Mouse (Mus musculus): ENCODE results near the gene Pld4. TPM values are rescaled to one million over a fixed set of nuclear protein-coding genes. Genes with fewer than 3 reads are reported as not detected.
A peak's percentile ranks its signal among the peaks of the same experiment; 100 is the strongest.

The Pld4 gene
- polyA plus RNA-seq, 1 experiment from 2014 or later, result 3.4 TPM

DNA sequence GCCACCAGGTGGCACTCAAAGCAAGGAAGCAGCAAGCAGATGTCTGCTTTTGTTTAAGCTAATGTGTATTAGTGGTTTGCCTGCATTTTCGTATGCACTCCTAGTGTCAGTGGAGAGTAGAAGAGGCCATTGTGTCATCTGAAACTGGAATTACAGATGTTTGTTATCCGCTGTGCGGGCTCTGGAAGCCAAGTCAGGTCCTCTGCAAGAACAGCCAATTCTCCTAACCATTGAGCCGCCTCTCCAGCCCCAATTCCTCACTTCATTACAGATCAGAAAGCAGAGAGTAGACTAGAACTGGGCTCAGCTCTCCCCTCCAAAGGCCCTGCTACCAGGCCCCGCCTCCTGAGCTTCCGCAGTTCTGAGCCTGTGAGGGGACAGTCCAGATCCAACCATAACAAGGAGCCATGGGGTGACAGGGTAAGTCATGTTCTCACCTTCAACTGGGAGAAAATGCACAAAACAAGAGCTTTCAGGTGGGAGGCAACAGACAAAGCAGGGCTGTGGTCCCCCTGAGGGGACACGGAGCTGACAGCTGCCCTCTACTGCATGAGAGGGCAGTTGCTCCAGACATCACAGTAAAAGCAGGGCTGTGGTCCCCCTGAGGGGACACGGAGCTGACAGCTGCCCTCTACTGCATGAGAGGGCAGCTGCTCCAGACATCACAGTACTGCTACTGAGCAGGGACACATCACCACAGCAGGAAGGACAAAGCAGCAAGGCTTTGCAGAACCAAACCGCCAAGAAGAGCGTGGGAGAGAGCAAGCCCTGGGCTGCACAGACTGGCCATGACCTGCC, 13.4 kb upstream of the Pld4 start:
- Histone ChIP-seq H3K27me3 (ENCODE audit: control insufficient read depth, insufficient read depth, low read length) (no peaks in the 10 kb centered on the region), H3K4me1 (ENCODE audit: control insufficient read depth, insufficient read depth, low read length) (peaks cover 4% of the 10 kb centered on the region; the same call in 1 of the 2 replicates), H3K36me3 (replicated peaks; ENCODE audit: control insufficient read depth, insufficient read depth, low read depth, low read length) (no peaks in the 10 kb centered on the region), H3K4me3 (ENCODE audit: low read depth, low read length) (no peak overlapping the region), H3K4me2 (ENCODE audit: low read depth, low read length) (peak overlapping the region; percentile 25), H3K9me3 (replicated peaks; ENCODE audit: control insufficient read depth, low read length) (no peaks in the 10 kb centered on the region), H3K27ac (replicated peaks; ENCODE audit: low read depth, low read length) (peak overlapping the region; percentile 70; the same call in 1 of the 2 replicates), H3K9ac (replicated peaks; ENCODE audit: low read length) (peak overlapping the region; percentile 32; the same call in 1 of the 2 replicates)
- ATAC-seq (replicated peaks; ENCODE audit: insufficient number of reproducible peaks, low FRiP score, low TSS enrichment, low read depth) (peak; percentile 37; the same call in 1 of the 2 replicates), DNase-seq (ENCODE audit: low spot score) (peak; percentile 87)
- 13% methylated on average over 10 of the region's 10 CpGs for WGBS

DNA sequence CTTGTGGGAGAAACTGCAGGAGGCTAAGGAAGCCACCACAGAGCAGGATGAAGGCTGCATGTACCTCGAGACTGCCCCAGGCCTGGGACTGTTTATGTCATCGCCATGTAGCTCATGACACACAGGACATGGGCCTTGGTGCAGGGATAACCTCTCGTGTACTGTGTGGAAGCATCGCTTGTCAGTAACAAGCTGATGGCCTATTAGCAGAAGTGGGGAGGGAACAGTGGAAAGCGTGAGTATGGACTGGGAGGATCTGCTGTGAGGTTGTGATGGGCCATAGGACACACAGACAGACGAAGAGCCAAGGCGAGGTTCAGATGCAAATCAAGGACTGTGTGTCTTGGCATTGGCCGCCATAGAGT, 12.9 kb upstream of the Pld4 start:
- Histone ChIP-seq H3K9ac (replicated peaks; ENCODE audit: low read length) (peak overlapping the region; percentile 32; the same call in 1 of the 2 replicates), H3K27me3 (ENCODE audit: control insufficient read depth, insufficient read depth, low read length) (no peaks in the 10 kb centered on the region), H3K4me1 (ENCODE audit: control insufficient read depth, insufficient read depth, low read length) (peaks cover 4% of the 10 kb centered on the region; the same call in 1 of the 2 replicates), H3K27ac (replicated peaks; ENCODE audit: low read depth, low read length) (peak overlapping the region; percentile 70; the same call in 1 of the 2 replicates), H3K4me2 (ENCODE audit: low read depth, low read length) (no peak overlapping the region; the same call in 1 of the 2 replicates), H3K36me3 (replicated peaks; ENCODE audit: control insufficient read depth, insufficient read depth, low read depth, low read length) (no peaks in the 10 kb centered on the region), H3K9me3 (replicated peaks; ENCODE audit: control insufficient read depth, low read length) (no peaks in the 10 kb centered on the region), H3K4me3 (ENCODE audit: low read depth, low read length) (no peak overlapping the region)
- 0 out of 2 replicates have a peak, but pooled peaks have one; percentile 7 for ATAC-seq (replicated peaks; ENCODE audit: insufficient number of reproducible peaks, low FRiP score, low TSS enrichment, low read depth)
- WGBS, result 69% methylated on average over 8 of the region's 8 CpGs
- DNase-seq (ENCODE audit: low spot score), result no peak

DNA sequence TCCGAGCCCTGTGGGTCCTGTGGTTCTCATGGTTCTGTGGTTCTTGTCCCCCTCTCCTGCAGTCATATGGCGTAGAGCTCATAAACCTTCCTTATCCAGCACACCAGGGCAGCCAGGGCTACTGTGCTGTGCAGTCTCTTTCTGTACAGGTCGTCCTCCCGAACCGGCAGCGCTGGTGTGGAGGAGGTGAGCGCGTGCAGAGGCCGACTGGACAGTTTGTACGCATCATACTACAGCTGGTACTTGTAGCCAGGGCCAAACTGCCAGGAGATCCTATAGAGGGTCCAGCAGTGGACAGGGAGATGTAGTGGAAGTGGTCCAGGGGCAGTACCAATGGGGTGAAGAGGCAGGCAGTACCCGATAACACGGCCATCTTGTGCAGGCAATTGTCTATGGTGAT, 9.5 kb upstream of the Pld4 start:
- H3K27ac ChIP-seq (replicated peaks; ENCODE audit: low read depth, low read length), result no peak overlapping the region
- H3K9ac ChIP-seq (replicated peaks; ENCODE audit: low read length), result no peak overlapping the region
- no peak for DNase-seq (ENCODE audit: low spot score)
- H3K36me3 ChIP-seq (replicated peaks; ENCODE audit: control insufficient read depth, insufficient read depth, low read depth, low read length), result no peaks in the 10 kb centered on the region
- no peaks in the 10 kb centered on the region for H3K27me3 ChIP-seq (ENCODE audit: control insufficient read depth, insufficient read depth, low read length)
- 91% methylated on average over 12 of the region's 12 CpGs for WGBS
- H3K4me3 ChIP-seq (ENCODE audit: low read depth, low read length), result no peak overlapping the region
- ATAC-seq (replicated peaks; ENCODE audit: insufficient number of reproducible peaks, low FRiP score, low TSS enrichment, low read depth), result no peak
- H3K4me2 ChIP-seq (ENCODE audit: low read depth, low read length), result no peak overlapping the region
- H3K9me3 ChIP-seq (replicated peaks; ENCODE audit: control insufficient read depth, low read length), result no peaks in the 10 kb centered on the region
- peaks cover 4% of the 10 kb centered on the region; the same call in 1 of the 2 replicates for H3K4me1 ChIP-seq (ENCODE audit: control insufficient read depth, insufficient read depth, low read length)

DNA sequence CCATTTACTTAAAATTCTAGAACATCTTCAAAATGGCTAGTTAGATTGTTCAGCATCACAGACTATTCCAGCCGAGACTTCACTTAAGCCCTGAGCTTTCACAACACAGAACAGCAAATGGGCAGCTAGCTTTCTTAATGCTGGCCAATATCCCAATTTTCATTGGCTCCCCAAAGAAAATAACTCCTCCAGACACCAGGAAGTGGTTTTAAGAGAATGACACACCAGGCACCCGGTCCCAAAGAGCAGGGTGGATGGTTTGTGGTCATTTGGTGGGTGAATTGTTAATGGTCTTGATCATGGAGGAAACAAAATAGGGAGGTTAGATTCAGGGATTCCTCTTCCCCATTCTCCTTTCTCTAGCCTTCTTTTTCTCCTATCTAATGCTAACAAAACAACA, 8.1 kb upstream of the Pld4 start:
- ATAC-seq (replicated peaks; ENCODE audit: insufficient number of reproducible peaks, low FRiP score, low TSS enrichment, low read depth) (no peak), DNase-seq (ENCODE audit: low spot score) (no peak)
- H3K4me1 ChIP-seq (ENCODE audit: control insufficient read depth, insufficient read depth, low read length), result no peaks in the 10 kb centered on the region
- H3K4me3 ChIP-seq (ENCODE audit: low read depth, low read length), result no peak overlapping the region
- no peaks in the 10 kb centered on the region for H3K27me3 ChIP-seq (ENCODE audit: control insufficient read depth, insufficient read depth, low read length)
- no peak overlapping the region for H3K4me2 ChIP-seq (ENCODE audit: low read depth, low read length)
- H3K9ac ChIP-seq (replicated peaks; ENCODE audit: low read length), result no peak overlapping the region
- 51% methylated on average over 2 of the region's 2 CpGs for WGBS
- no peaks in the 10 kb centered on the region for H3K36me3 ChIP-seq (replicated peaks; ENCODE audit: control insufficient read depth, insufficient read depth, low read depth, low read length)
- H3K27ac ChIP-seq (replicated peaks; ENCODE audit: low read depth, low read length), result no peak overlapping the region
- no peaks in the 10 kb centered on the region for H3K9me3 ChIP-seq (replicated peaks; ENCODE audit: control insufficient read depth, low read length)

DNA sequence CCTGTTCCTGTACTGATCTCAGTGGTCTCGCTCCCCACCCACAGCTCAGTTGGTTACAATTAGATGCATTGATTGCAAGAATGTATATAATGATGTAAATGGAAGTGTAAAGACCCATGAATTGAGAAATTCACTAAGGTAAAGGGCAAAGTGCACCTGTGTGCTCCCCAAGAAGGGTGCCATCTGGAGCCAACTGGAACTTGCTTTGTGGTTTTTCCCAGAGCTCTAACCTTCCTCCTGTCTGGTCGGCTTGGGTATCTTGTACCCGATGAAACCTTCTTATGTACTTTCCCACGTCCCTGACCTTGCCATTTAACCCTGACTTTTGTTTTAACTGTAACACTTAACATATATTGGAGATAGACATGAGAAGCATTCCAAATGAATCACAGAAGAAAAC, 4.6 kb upstream of the Pld4 start:
- Histone ChIP-seq H3K36me3 (replicated peaks; ENCODE audit: control insufficient read depth, insufficient read depth, low read depth, low read length) (no peaks in the 10 kb centered on the region), H3K9ac (replicated peaks; ENCODE audit: low read length) (no peak overlapping the region), H3K4me3 (ENCODE audit: low read depth, low read length) (no peak overlapping the region), H3K27me3 (ENCODE audit: control insufficient read depth, insufficient read depth, low read length) (no peaks in the 10 kb centered on the region), H3K9me3 (replicated peaks; ENCODE audit: control insufficient read depth, low read length) (no peaks in the 10 kb centered on the region), H3K4me1 (ENCODE audit: control insufficient read depth, insufficient read depth, low read length) (no peaks in the 10 kb centered on the region), H3K4me2 (ENCODE audit: low read depth, low read length) (no peak overlapping the region), H3K27ac (replicated peaks; ENCODE audit: low read depth, low read length) (no peak overlapping the region)
- DNase-seq (ENCODE audit: low spot score), result no peak
- ATAC-seq (replicated peaks; ENCODE audit: insufficient number of reproducible peaks, low FRiP score, low TSS enrichment, low read depth), result no peak
- WGBS, result 77% methylated on average over 4 of the region's 4 CpGs

DNA sequence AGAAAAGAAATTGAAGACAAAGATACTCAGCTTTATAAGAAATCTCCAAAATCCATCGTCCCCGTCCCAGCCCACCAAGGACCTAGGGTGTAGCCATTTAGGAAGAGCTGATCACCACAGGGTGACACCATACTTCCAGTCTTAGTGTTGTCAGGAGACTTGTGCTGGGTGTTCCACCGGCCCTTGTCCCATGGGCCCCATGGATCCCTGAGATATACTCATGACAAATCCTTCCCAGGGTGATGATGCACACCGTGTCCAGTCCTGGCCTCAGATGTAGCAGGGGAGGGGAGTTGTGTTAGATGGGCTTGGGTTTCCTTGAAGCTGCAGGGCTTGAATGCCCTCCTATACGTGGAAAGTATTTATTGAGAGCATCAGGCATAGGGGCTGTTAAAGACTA, 2.6 kb upstream of the Pld4 start:
- ATAC-seq (replicated peaks; ENCODE audit: insufficient number of reproducible peaks, low FRiP score, low TSS enrichment, low read depth), result no peak
- DNase-seq (ENCODE audit: low spot score), result no peak
- no peak overlapping the region for H3K9ac ChIP-seq (replicated peaks; ENCODE audit: low read length)
- H3K9me3 ChIP-seq (replicated peaks; ENCODE audit: control insufficient read depth, low read length), result no peaks in the 10 kb centered on the region
- H3K27me3 ChIP-seq (ENCODE audit: control insufficient read depth, insufficient read depth, low read length), result no peaks in the 10 kb centered on the region
- no peaks in the 10 kb centered on the region for H3K4me1 ChIP-seq (ENCODE audit: control insufficient read depth, insufficient read depth, low read length)
- no peaks in the 10 kb centered on the region for H3K36me3 ChIP-seq (replicated peaks; ENCODE audit: control insufficient read depth, insufficient read depth, low read depth, low read length)
- H3K4me3 ChIP-seq (ENCODE audit: low read depth, low read length), result no peak overlapping the region
- 89% methylated on average over 5 of the region's 5 CpGs for WGBS
- no peak overlapping the region for H3K4me2 ChIP-seq (ENCODE audit: low read depth, low read length)
- H3K27ac ChIP-seq (replicated peaks; ENCODE audit: low read depth, low read length), result no peak overlapping the region

DNA sequence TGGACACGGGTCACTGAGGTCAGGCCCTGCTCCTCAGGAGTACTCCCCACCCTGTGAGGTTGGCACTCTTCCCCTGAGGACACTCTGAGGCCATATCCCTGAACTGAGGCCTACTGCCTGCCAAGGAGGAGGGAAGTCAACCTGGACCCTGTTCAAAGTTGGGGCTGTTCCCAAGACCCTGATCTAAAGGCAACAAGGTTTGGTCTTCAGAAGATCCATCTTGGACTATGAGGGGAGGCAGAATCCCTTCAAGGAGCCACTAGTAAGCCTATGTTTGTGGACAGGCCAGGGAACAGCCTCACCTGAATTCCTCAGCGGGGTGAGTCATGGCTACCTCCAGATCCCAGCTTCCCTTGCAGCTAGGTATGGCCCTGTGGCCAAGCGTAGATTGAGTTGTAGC, 984 bp upstream of the Pld4 start:
- no peaks in the 10 kb centered on the region for H3K27me3 ChIP-seq (ENCODE audit: control insufficient read depth, insufficient read depth, low read length)
- no peak for DNase-seq (ENCODE audit: low spot score)
- no peaks in the 10 kb centered on the region for H3K4me1 ChIP-seq (ENCODE audit: control insufficient read depth, insufficient read depth, low read length)
- no peaks in the 10 kb centered on the region for H3K9me3 ChIP-seq (replicated peaks; ENCODE audit: control insufficient read depth, low read length)
- H3K4me3 ChIP-seq (ENCODE audit: low read depth, low read length), result no peak overlapping the region
- no peak overlapping the region for H3K27ac ChIP-seq (replicated peaks; ENCODE audit: low read depth, low read length)
- 94% methylated on average over 3 of the region's 3 CpGs for WGBS
- no peak overlapping the region for H3K9ac ChIP-seq (replicated peaks; ENCODE audit: low read length)
- ATAC-seq (replicated peaks; ENCODE audit: insufficient number of reproducible peaks, low FRiP score, low TSS enrichment, low read depth), result no peak
- H3K36me3 ChIP-seq (replicated peaks; ENCODE audit: control insufficient read depth, insufficient read depth, low read depth, low read length), result no peaks in the 10 kb centered on the region
- no peak overlapping the region for H3K4me2 ChIP-seq (ENCODE audit: low read depth, low read length)

DNA sequence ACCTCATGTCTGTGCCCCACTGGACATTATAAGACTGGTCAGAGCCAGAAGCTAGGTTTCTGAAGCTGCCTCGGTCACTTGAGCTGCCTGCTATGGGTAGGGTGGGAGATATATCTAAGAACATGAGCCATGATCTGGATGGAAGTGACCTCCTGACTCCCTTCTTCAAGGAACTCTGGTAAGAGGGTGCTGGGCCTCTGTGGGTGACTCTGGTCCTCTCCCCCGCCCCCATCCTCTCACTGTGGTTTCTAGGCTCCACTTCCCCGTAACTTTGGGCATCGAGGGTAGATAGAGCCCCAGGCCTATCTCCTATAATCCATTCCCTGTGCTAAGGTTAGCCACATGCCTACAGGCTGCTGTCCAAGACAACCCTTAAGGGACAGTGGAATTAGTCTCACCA, 956 bp downstream of the Pld4 start:
- Histone ChIP-seq H3K27ac (replicated peaks; ENCODE audit: low read depth, low read length) (no peak overlapping the region), H3K4me2 (ENCODE audit: low read depth, low read length) (no peak overlapping the region), H3K4me1 (ENCODE audit: control insufficient read depth, insufficient read depth, low read length) (no peaks in the 10 kb centered on the region), H3K4me3 (ENCODE audit: low read depth, low read length) (no peak overlapping the region), H3K9me3 (replicated peaks; ENCODE audit: control insufficient read depth, low read length) (no peaks in the 10 kb centered on the region), H3K9ac (replicated peaks; ENCODE audit: low read length) (no peak overlapping the region), H3K36me3 (replicated peaks; ENCODE audit: control insufficient read depth, insufficient read depth, low read depth, low read length) (no peaks in the 10 kb centered on the region), H3K27me3 (ENCODE audit: control insufficient read depth, insufficient read depth, low read length) (no peaks in the 10 kb centered on the region)
- DNase-seq (ENCODE audit: low spot score) (no peak), ATAC-seq (replicated peaks; ENCODE audit: insufficient number of reproducible peaks, low FRiP score, low TSS enrichment, low read depth) (no peak)
- 88% methylated on average over 4 of the region's 4 CpGs for WGBS

Measured in embryonic facial prominence, embryonic 11.5 days (tissue).